Mouse (Mus musculus): ENCODE results near the gene Tm7sf2. TPM values are rescaled to one million over a fixed set of nuclear protein-coding genes. Genes with fewer than 3 reads are reported as not detected.
"Not testable (repeated sequence)": the region's sequence is repeated elsewhere in the genome, so short reads cannot be mapped to it uniquely, and the experiment has no call there.

Gene Tm7sf2
- polyA plus RNA-seq, 1 experiment from 2014 or later = 42.6 TPM

DNA sequence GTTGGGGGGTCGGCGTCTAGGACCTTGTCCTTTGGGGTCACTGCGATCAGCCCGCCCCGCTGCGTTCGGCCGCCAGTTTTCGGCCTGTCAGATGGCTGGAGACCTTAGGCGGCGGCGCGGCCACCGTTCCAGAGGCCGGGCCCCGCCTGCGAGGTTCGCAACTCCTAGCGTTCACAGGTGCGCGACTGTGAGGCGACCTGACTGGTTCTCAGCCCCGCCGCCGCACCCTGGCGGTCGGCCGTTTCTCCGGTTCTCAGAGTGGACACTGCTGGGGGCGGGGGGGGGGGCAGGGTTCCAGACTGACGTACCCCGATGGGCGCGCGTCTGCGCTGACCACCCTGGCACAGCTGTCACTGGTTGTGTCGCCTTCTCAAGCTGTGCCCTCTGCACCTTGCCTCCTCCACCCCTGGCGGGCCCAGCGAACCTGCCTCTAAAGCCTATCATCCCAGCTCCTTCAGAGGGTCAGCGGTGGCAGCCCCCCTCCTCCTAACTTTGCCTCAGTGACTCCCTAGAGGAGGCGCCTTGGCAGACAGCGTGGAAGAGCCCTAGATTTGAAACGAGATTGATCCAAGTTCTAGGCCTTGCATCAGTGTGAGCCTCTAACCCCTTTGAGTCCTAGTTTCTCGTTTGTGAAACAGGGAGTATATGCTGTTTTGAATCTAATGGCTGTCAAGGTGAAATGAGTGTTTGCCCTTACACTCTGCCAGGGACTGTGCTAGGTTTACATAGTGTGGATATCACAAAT is 20.8 kb downstream of the Tm7sf2 start:
- TF ChIP-seq CTCF (IDR thresholded peaks at IDR 0.05; ENCODE audit: low read depth) (peak; percentile 19; the same call in 1 of the 2 replicates), EP300 (IDR thresholded peaks at IDR 0.05; ENCODE audit: low read depth) (no peak)
- WGBS (ENCODE audit: insufficient replicate concordance) = 2% methylated on average over 37 of the region's 44 CpGs
- DNase-seq = no peak

GRCm38 (mm10) chr19:6046294-6047153 is 21.6 kb downstream of the Tm7sf2 start, which contains the start of gene Syvn1:
Syvn1 (plus strand) TSS chr19:6046576.
- H3K27ac ChIP-seq (ENCODE audit: low read depth) = peak within 1 kb of the TSS; percentile 99
- H3K9ac ChIP-seq (replicated peaks) = peak within 1 kb of the TSS; percentile 91
- no peaks in the 10 kb centered on the region for H3K9me3 ChIP-seq (ENCODE audit: low read length)
- peaks cover 27% of the 10 kb centered on the region for H3K4me1 ChIP-seq (ENCODE audit: insufficient read depth)
- no peaks in the 10 kb centered on the region for H3K27me3 ChIP-seq (ENCODE audit: insufficient read depth, low read length)
- TF ChIP-seq EP300 (IDR thresholded peaks at IDR 0.05; ENCODE audit: low read depth) (peak; percentile 60), CTCF (IDR thresholded peaks at IDR 0.05; ENCODE audit: low read depth) (peak; percentile 27; the same call in 1 of the 2 replicates)
- DNase-seq (peak; percentile 93), ATAC-seq (peak; percentile 90)
- under 1% methylated on average over 61 of the region's 65 CpGs for WGBS (ENCODE audit: insufficient replicate concordance)
- H3K36me3 ChIP-seq (replicated peaks; ENCODE audit: insufficient read depth, low read length) = peaks cover 35% of the 10 kb centered on the region
- peak within 1 kb of the TSS; percentile 73 for H3K4me3 ChIP-seq (ENCODE audit: low read depth, low read length)
- peak within 1 kb of the TSS; percentile 76 for H3K4me2 ChIP-seq (ENCODE audit: low read depth, low read length)

More for the DNA sequence above, 20.8 kb downstream of the Tm7sf2 start:
- Histone ChIP-seq H3K9ac (replicated peaks) (peak overlapping the region; percentile 91), H3K27me3 (ENCODE audit: insufficient read depth, low read length) (no peaks in the 10 kb centered on the region), H3K4me2 (ENCODE audit: low read depth, low read length) (peak overlapping the region; percentile 76), H3K4me1 (ENCODE audit: insufficient read depth) (peaks cover 23% of the 10 kb centered on the region), H3K27ac (ENCODE audit: low read depth) (peak overlapping the region; percentile 99), H3K4me3 (ENCODE audit: low read depth, low read length) (peak overlapping the region; percentile 73), H3K9me3 (ENCODE audit: low read length) (no peaks in the 10 kb centered on the region), H3K36me3 (replicated peaks; ENCODE audit: insufficient read depth, low read length) (peaks cover 43% of the 10 kb centered on the region)
- ATAC-seq = peak; percentile 28

GRCm38 (mm10) chr19:6045366-6046293 is 22.5 kb downstream of the Tm7sf2 start:
- Histone ChIP-seq H3K27me3 (ENCODE audit: insufficient read depth, low read length) (no peaks in the 10 kb centered on the region), H3K36me3 (replicated peaks; ENCODE audit: insufficient read depth, low read length) (peaks cover 26% of the 10 kb centered on the region), H3K4me1 (ENCODE audit: insufficient read depth) (peaks cover 29% of the 10 kb centered on the region), H3K27ac (ENCODE audit: low read depth) (peak overlapping the region; percentile 99), H3K4me2 (ENCODE audit: low read depth, low read length) (peak overlapping the region; percentile 76), H3K9me3 (ENCODE audit: low read length) (no peaks in the 10 kb centered on the region), H3K4me3 (ENCODE audit: low read depth, low read length) (peak overlapping the region; percentile 73), H3K9ac (replicated peaks) (peak overlapping the region; percentile 91)
- WGBS (ENCODE audit: insufficient replicate concordance) = 12% methylated on average over 20 of the region's 20 CpGs
- no peak for DNase-seq
- peak; percentile 43 for ATAC-seq
- TF ChIP-seq CTCF (IDR thresholded peaks at IDR 0.05; ENCODE audit: low read depth) (peak; percentile 52), EP300 (IDR thresholded peaks at IDR 0.05; ENCODE audit: low read depth) (no peak)

DNA sequence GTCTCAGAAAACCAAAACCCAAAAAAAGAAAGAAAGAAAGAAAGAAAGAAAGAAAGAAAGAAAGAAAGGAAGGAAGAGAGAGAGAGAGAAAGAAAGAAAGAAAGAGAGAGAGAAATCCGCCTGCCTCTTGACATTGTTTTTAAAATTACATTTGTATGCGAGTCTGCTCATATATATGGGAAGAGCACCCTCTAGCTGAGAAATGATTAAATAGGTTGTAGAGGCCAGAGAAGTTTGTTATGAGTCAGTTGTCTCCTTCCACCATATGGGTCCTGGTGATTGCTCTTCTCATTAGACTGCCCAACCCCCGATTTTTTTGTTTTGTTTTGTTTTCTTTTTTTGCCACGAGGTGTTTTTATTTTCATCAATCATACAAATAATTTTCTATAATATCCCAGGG is 24.1 kb downstream of the Tm7sf2 start:
- TF ChIP-seq CTCF (IDR thresholded peaks at IDR 0.05; ENCODE audit: low read depth) = peak; percentile 64
- H3K4me3 ChIP-seq (ENCODE audit: low read depth, low read length); ATAC-seq; H3K9me3 ChIP-seq (ENCODE audit: low read length); H3K4me2 ChIP-seq (ENCODE audit: low read depth, low read length); H3K9ac ChIP-seq (replicated peaks); H3K27ac ChIP-seq (ENCODE audit: low read depth); DNase-seq; H3K27me3 ChIP-seq (ENCODE audit: insufficient read depth, low read length): not testable (repeated sequence)
- peaks cover 10% of the 10 kb centered on the region for H3K36me3 ChIP-seq (replicated peaks; ENCODE audit: insufficient read depth, low read length)
- WGBS (ENCODE audit: insufficient replicate concordance) = 40% methylated on average over 4 of the region's 4 CpGs
- H3K4me1 ChIP-seq (ENCODE audit: insufficient read depth) = peaks cover 28% of the 10 kb centered on the region

GRCm38 (mm10) chr19:6042293-6042692 is 25.9 kb downstream of the Tm7sf2 start:
- TF ChIP-seq EP300 (IDR thresholded peaks at IDR 0.05; ENCODE audit: low read depth) (no peak), CTCF (IDR thresholded peaks at IDR 0.05; ENCODE audit: low read depth) (no peak)
- Histone ChIP-seq H3K27me3 (ENCODE audit: insufficient read depth, low read length) (no peaks in the 10 kb centered on the region), H3K36me3 (replicated peaks; ENCODE audit: insufficient read depth, low read length) (no peaks in the 10 kb centered on the region), H3K4me3 (ENCODE audit: low read depth, low read length) (no peak overlapping the region), H3K27ac (ENCODE audit: low read depth) (no peak overlapping the region), H3K4me1 (ENCODE audit: insufficient read depth) (peaks cover 15% of the 10 kb centered on the region), H3K9ac (replicated peaks) (no peak overlapping the region), H3K4me2 (ENCODE audit: low read depth, low read length) (no peak overlapping the region), H3K9me3 (ENCODE audit: low read length) (no peaks in the 10 kb centered on the region)
- 85% methylated on average over 9 of the region's 9 CpGs for WGBS (ENCODE audit: insufficient replicate concordance)
- no peak for ATAC-seq
- DNase-seq = no peak
